Mouse (Mus musculus) heart, embryonic 11.5 days (tissue): ENCODE data around the gene Dnah14. TPM values are rescaled to one million over a fixed set of nuclear protein-coding genes. Genes with fewer than 3 reads are reported as not detected.

ENCODE experiments used
- ATAC-seq: fragments of 200-750 bp; cut with Nextera tagmentation; replicated peaks from 2 replicates; pipeline ENCODE4 v1.8.0; 2017; ENCODE audit warnings: moderate library complexity; ENCODE audit not compliant: insufficient number of reproducible peaks, low FRiP score, low TSS enrichment
- H3K27ac ChIP-seq: fragments of 300-500 bp; sonication (generic); 2 replicates; pipeline ENCODE4 v1.5.1; 2014; ENCODE audit warnings: mild to moderate bottlenecking, low read depth, low read length
- H3K27me3 ChIP-seq: fragments of 300-500 bp; sonication (generic); 2 replicates; pipeline ENCODE4 v1.6.1; 2014; ENCODE audit warnings: mild to moderate bottlenecking, low read length, mixed read lengths; ENCODE audit not compliant: control insufficient read depth, insufficient read depth
- H3K36me3 ChIP-seq: fragments of 300-500 bp; sonication (generic); 2 replicates; pipeline ENCODE4 v1.6.1; 2014; ENCODE audit warnings: mild to moderate bottlenecking, low read length, moderate library complexity, mixed read lengths; ENCODE audit not compliant: control insufficient read depth, insufficient read depth
- H3K4me1 ChIP-seq: fragments of 300-500 bp; sonication (generic); 2 replicates; pipeline ENCODE4 v1.6.1; 2014; ENCODE audit warnings: low read length; ENCODE audit not compliant: control insufficient read depth, insufficient read depth
- H3K4me2 ChIP-seq: fragments of 300-500 bp; sonication (generic); 2 replicates; pipeline ENCODE4 v1.6.1; 2014; ENCODE audit warnings: mild to moderate bottlenecking, moderate library complexity
- H3K4me3 ChIP-seq: fragments of 300-500 bp; sonication (generic); 2 replicates; pipeline ENCODE4 v1.5.1; 2014; ENCODE audit warnings: low read depth, low read length
- H3K9ac ChIP-seq: fragments of 300-500 bp; sonication (generic); 2 replicates; pipeline ENCODE4 v1.6.1; 2014; ENCODE audit warnings: mild to moderate bottlenecking, low read depth, low read length, moderate library complexity
- H3K9me3 ChIP-seq: fragments of 300-500 bp; sonication (generic); replicated peaks from 2 replicates; pipeline ENCODE4 v1.6.1; 2016; ENCODE audit warnings: low read length; ENCODE audit not compliant: control insufficient read depth
- WGBS: fragments of 180-500 bp; shearing (Covaris S2); extraction: QIAGEN DNeasy Blood & Tissue Kit; methylation state at CpG from one replicate; pipeline ENCODE4 v1.1.7; 2014; ENCODE audit not compliant: insufficient replicate concordance; 5-methylcytosine and 5-hydroxymethylcytosine counted together
- polyA plus RNA-seq: library from polyadenylated mRNA; unstranded; fragments of >200 nt; fragmentation: Nextera tagmentation; extraction: Ambion mirVana; gene quantifications from 2 replicates; pipeline ENCODE4 v1.2.1, GENCODE M21; 2014

The Dnah14 gene
- polyA plus RNA-seq, 1 experiment from 2014 or later = 0.99 TPM

DNA sequence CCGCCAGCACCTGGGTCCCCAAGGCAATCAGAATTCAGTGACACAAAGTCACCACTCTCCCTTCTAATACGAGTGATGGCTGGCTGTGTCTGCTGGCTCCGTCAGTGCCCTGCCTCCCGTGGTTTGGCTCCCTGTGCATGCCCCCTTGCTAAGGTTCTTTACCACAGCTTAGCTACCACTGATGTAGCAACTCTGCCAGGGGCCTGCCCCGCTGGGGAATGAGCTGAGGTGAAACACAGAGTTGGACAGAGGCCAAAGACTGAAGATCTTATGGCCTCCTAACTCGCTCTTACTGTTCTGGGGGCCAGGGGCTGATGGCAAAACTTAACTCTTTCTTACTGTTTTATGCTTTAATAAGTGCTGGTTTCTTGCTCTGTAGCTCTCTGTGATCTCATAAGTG, 213.6 kb downstream of the Dnah14 start:
- H3K9me3 ChIP-seq = 0 out of 2 replicates have a peak, but pooled peaks cover 2% of the 10 kb centered on the region
- ATAC-seq = no peak
- H3K27ac ChIP-seq = no peak overlapping the region
- no peaks in the 10 kb centered on the region for H3K36me3 ChIP-seq
- no peak overlapping the region for H3K4me2 ChIP-seq
- H3K4me1 ChIP-seq = no peaks in the 10 kb centered on the region
- no peak overlapping the region for H3K4me3 ChIP-seq
- H3K9ac ChIP-seq = no peak overlapping the region
- no peaks in the 10 kb centered on the region for H3K27me3 ChIP-seq
- WGBS = 66% methylated on average over 6 of the region's 6 CpGs

GRCm38 (mm10) chr1:181793541-181793940, 217.2 kb downstream of the Dnah14 start:
- H3K27ac ChIP-seq = no peak overlapping the region
- no peaks in the 10 kb centered on the region for H3K9me3 ChIP-seq
- H3K36me3 ChIP-seq = no peaks in the 10 kb centered on the region
- no peaks in the 10 kb centered on the region for H3K4me1 ChIP-seq
- H3K27me3 ChIP-seq = no peaks in the 10 kb centered on the region
- no peak overlapping the region for H3K9ac ChIP-seq
- no peak overlapping the region for H3K4me2 ChIP-seq
- 40% methylated on average over 2 of the region's 2 CpGs for WGBS
- no peak overlapping the region for H3K4me3 ChIP-seq
- no peak for ATAC-seq

GRCm38 (mm10) chr1:181799911-181800310, 223.6 kb downstream of the Dnah14 start:
- Histone ChIP-seq H3K9ac (no peak overlapping the region), H3K27ac (no peak overlapping the region), H3K4me3 (no peak overlapping the region), H3K4me1 (no peaks in the 10 kb centered on the region), H3K36me3 (no peaks in the 10 kb centered on the region), H3K27me3 (no peaks in the 10 kb centered on the region), H3K9me3 (no peaks in the 10 kb centered on the region), H3K4me2 (no peak overlapping the region)
- 71% methylated on average over 3 of the region's 3 CpGs for WGBS
- ATAC-seq = no peak

DNA sequence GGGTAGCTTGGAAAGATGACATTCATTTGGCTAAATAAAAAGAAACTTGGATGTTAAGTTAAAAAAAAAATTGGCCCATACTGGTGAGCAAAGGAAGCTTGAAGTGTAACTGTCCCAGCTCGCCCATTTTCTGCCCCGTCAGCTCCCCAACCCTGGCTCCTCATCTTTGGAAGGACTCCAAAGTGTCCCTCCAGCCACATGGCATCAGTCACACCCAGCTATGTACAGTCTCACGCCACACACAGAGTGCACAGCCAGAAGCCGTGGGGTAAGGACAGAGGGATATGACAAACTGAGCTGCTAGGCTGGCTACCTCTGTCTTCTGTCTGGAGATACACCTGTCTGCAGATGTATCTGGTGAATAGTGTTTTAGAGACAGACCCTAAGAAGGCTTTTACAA, 224.3 kb downstream of the Dnah14 start:
- no peak overlapping the region for H3K9ac ChIP-seq
- H3K4me1 ChIP-seq = no peaks in the 10 kb centered on the region
- H3K27ac ChIP-seq = no peak overlapping the region
- no peak overlapping the region for H3K4me2 ChIP-seq
- WGBS = 88% methylated on average over 4 of the region's 4 CpGs
- no peaks in the 10 kb centered on the region for H3K9me3 ChIP-seq
- no peaks in the 10 kb centered on the region for H3K36me3 ChIP-seq
- H3K4me3 ChIP-seq = no peak overlapping the region
- no peaks in the 10 kb centered on the region for H3K27me3 ChIP-seq
- no peak for ATAC-seq

- H3K4me2 ChIP-seq = no peak overlapping the region
- 90% methylated on average over 18 of the region's 18 CpGs for WGBS
- H3K4me3 ChIP-seq = no peak overlapping the region
- peaks cover 17% of the 10 kb centered on the region for H3K36me3 ChIP-seq
- ATAC-seq = no peak
- H3K27ac ChIP-seq = no peak overlapping the region
- no peaks in the 10 kb centered on the region for H3K4me1 ChIP-seq
- H3K9me3 ChIP-seq = no peaks in the 10 kb centered on the region
- no peaks in the 10 kb centered on the region for H3K27me3 ChIP-seq
- H3K9ac ChIP-seq = no peak overlapping the region
These were observed 235.3 kb downstream of the Dnah14 start for GRCm38 (mm10) chr1:181811481-181812223.

GRCm38 (mm10) chr1:181826716-181827115, 250.4 kb downstream of the Dnah14 start:
- Histone ChIP-seq H3K4me2 (no peak overlapping the region), H3K27me3 (no peaks in the 10 kb centered on the region), H3K4me3 (no peak overlapping the region), H3K4me1 (no peaks in the 10 kb centered on the region), H3K27ac (no peak overlapping the region), H3K9me3 (no peaks in the 10 kb centered on the region), H3K9ac (no peak overlapping the region), H3K36me3 (peaks cover 58% of the 10 kb centered on the region)
- WGBS = 95% methylated on average over 7 of the region's 7 CpGs
- no peak for ATAC-seq

GRCm38 (mm10) chr1:181828365-181828764, 252.0 kb downstream of the Dnah14 start:
- Histone ChIP-seq H3K4me2 (no peak overlapping the region), H3K36me3 (peaks cover 55% of the 10 kb centered on the region), H3K9ac (no peak overlapping the region), H3K4me3 (no peak overlapping the region), H3K27ac (no peak overlapping the region), H3K9me3 (no peaks in the 10 kb centered on the region), H3K4me1 (no peaks in the 10 kb centered on the region), H3K27me3 (no peaks in the 10 kb centered on the region)
- WGBS = 91% methylated on average over 5 of the region's 5 CpGs
- ATAC-seq = no peak

GRCm38 (mm10) chr1:181832720-181833119, 256.4 kb downstream of the Dnah14 start:
- Histone ChIP-seq H3K4me1 (no peaks in the 10 kb centered on the region; the same call in 1 of the 2 replicates), H3K4me3 (no peak overlapping the region), H3K36me3 (peaks cover 46% of the 10 kb centered on the region), H3K9ac (no peak overlapping the region), H3K27me3 (no peaks in the 10 kb centered on the region), H3K9me3 (no peaks in the 10 kb centered on the region), H3K4me2 (no peak overlapping the region), H3K27ac (no peak overlapping the region)
- no peak for ATAC-seq
- WGBS = 91% methylated on average over 5 of the region's 5 CpGs

GRCm38 (mm10) chr1:181833143-181833542, 256.8 kb downstream of the Dnah14 start:
- Histone ChIP-seq H3K27me3 (no peaks in the 10 kb centered on the region), H3K9me3 (no peaks in the 10 kb centered on the region), H3K27ac (no peak overlapping the region), H3K4me3 (no peak overlapping the region), H3K4me1 (no peaks in the 10 kb centered on the region; the same call in 1 of the 2 replicates), H3K4me2 (no peak overlapping the region), H3K36me3 (peaks cover 42% of the 10 kb centered on the region), H3K9ac (no peak overlapping the region)
- no peak for ATAC-seq
- WGBS = 67% methylated on average over 6 of the region's 6 CpGs
